In genomic region chr14:121641271-121641670, GRCm38 (mm10) we compare ENCODE assay signal across 15 mouse cellular contexts.
"Had no signal": no experiment of that assay in that cellular context is flagged by ENCODE, and none has a peak within 500 bp of the region (broad histone marks: within the 10 kb centered on the region; RNA-seq: fewer than 3 reads in every experiment).

No protein-coding gene starts in this region.

- ATAC-seq: liver, embryonic 12.5 days had no signal

- DNase-seq: kidney, adult 2 months; kidney, postnatal 25 days; layer of hippocampus, adult 9-11 months; layer of hippocampus, postnatal 36 days; left cerebral cortex, postnatal 4 days; liver; lung, adult 2 months; lung, postnatal 14 days; lung, postnatal 4 days; midbrain, embryonic 14.5 days; right cerebral cortex, postnatal 25 days; spleen, adult 18-20 months; thymus, adult 18-20 months; thymus, postnatal 36 days had no signal
